ENCODE assay signal across 9 mouse cellular contexts in the genomic region with DNA sequence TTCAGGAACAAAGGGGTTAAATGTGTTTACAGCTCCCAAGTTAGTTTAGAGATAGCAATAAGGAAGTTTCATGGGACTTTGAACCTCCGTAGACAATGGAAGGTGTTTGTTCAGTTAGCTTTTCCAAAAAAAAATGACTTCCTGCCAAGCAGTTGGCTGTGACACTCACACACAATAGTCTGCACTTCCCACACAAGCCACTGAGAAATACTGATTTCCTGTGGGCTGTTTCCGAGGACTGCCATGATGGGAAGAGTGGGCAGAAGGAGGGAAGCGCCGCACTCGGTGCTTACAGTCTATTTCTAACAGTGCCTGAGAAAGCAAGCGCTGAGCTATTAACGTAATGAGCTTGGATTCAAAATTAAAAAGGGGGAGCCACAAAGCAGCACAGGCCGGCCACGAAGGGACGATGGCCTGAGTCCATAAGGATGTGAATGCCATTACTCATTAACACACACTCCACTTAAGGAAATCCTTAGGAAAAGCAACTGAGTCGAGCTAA.
DNase-seq lines count a peak whose midpoint lies in the region; ATAC-seq lines count a peak whose summit lies in the region.
"Had no signal": no experiment of that assay in that cellular context is flagged by ENCODE, and none has a peak within 500 bp of the region (broad histone marks: within the 10 kb centered on the region; RNA-seq: fewer than 3 reads in every experiment).

No protein-coding gene starts in this region.

- H3K27me3 ChIP-seq in forebrain, embryonic 14.5 days (replicated peaks; ENCODE audit: control insufficient read depth, insufficient read depth, low read length) = no peaks in the 10 kb centered on the region
- H3K27me3 ChIP-seq in forebrain, embryonic 10.5 days (ENCODE audit: poor library complexity, severe bottlenecking) = no peaks in the 10 kb centered on the region
- H3K27me3 ChIP-seq in intestine, embryonic 14.5 days (replicated peaks; ENCODE audit: control insufficient read depth, insufficient read depth, low read length) = no peaks in the 10 kb centered on the region
- no peaks in the 10 kb centered on the region for H3K27me3 ChIP-seq in midbrain, embryonic 15.5 days (replicated peaks)
- H3K27me3 ChIP-seq: CH12.LX had no signal

- H3K4me1 ChIP-seq in forebrain, embryonic 14.5 days (ENCODE audit: control insufficient read depth, insufficient read depth, low read length) = no peaks in the 10 kb centered on the region
- no peaks in the 10 kb centered on the region for H3K4me1 ChIP-seq in forebrain, embryonic 10.5 days
- no peaks in the 10 kb centered on the region for H3K4me1 ChIP-seq in intestine, embryonic 14.5 days (replicated peaks; ENCODE audit: control insufficient read depth, insufficient read depth, low read length)
- no peaks in the 10 kb centered on the region for H3K4me1 ChIP-seq in midbrain, embryonic 15.5 days

- H3K9ac ChIP-seq in forebrain, embryonic 14.5 days (ENCODE audit: low read length) = no peak overlapping the region
- no peak overlapping the region for H3K9ac ChIP-seq in intestine, embryonic 14.5 days (ENCODE audit: low read length)
- no peak overlapping the region for H3K9ac ChIP-seq in midbrain, embryonic 15.5 days

- no peak overlapping the region for H3K4me2 ChIP-seq in forebrain, embryonic 14.5 days (ENCODE audit: low read length)
- H3K4me2 ChIP-seq in intestine, embryonic 14.5 days (ENCODE audit: low read length) = no peak overlapping the region
- H3K4me2 ChIP-seq in midbrain, embryonic 15.5 days = no peak overlapping the region

- H3K4me3 ChIP-seq in forebrain, embryonic 14.5 days (ENCODE audit: low read depth, low read length) = no peak overlapping the region
- no peak overlapping the region for H3K4me3 ChIP-seq in forebrain, embryonic 10.5 days
- H3K4me3 ChIP-seq in intestine, embryonic 14.5 days (ENCODE audit: low read depth, low read length) = no peak overlapping the region
- H3K4me3 ChIP-seq in midbrain, embryonic 15.5 days = no peak overlapping the region

- H3K27ac ChIP-seq in forebrain, embryonic 14.5 days (ENCODE audit: low read depth, low read length) = no peak overlapping the region
- H3K27ac ChIP-seq in forebrain, embryonic 10.5 days = no peak overlapping the region
- peak overlapping the region; percentile 34; the same call in 1 of the 2 replicates for H3K27ac ChIP-seq in intestine, embryonic 14.5 days (ENCODE audit: low read depth)
- H3K27ac ChIP-seq in midbrain, embryonic 15.5 days = no peak overlapping the region

- WGBS in forebrain, embryonic 14.5 days = 57% methylated on average over 11 of the region's 11 CpGs
- WGBS in forebrain, embryonic 10.5 days = 79% methylated on average over 11 of the region's 11 CpGs
- 61% methylated on average over 11 of the region's 11 CpGs for WGBS in intestine, embryonic 14.5 days
- 80% methylated on average over 11 of the region's 11 CpGs for WGBS in midbrain, embryonic 15.5 days

- H3K9me3 ChIP-seq in forebrain, embryonic 14.5 days (replicated peaks; ENCODE audit: control insufficient read depth, low read length) = no peaks in the 10 kb centered on the region
- no peaks in the 10 kb centered on the region for H3K9me3 ChIP-seq in forebrain, embryonic 10.5 days
- H3K9me3 ChIP-seq in intestine, embryonic 14.5 days (ENCODE audit: control insufficient read depth, low read length) = no peaks in the 10 kb centered on the region
- H3K9me3 ChIP-seq in midbrain, embryonic 15.5 days = no peaks in the 10 kb centered on the region

- H3K36me3 ChIP-seq in forebrain, embryonic 14.5 days (ENCODE audit: control insufficient read depth, insufficient read depth, low read length) = no peaks in the 10 kb centered on the region
- no peaks in the 10 kb centered on the region for H3K36me3 ChIP-seq in forebrain, embryonic 10.5 days (replicated peaks)
- no peaks in the 10 kb centered on the region for H3K36me3 ChIP-seq in intestine, embryonic 14.5 days (ENCODE audit: control insufficient read depth, insufficient read depth, low read length)
- H3K36me3 ChIP-seq in midbrain, embryonic 15.5 days (replicated peaks) = no peaks in the 10 kb centered on the region

- peak; percentile 39 for DNase-seq in forebrain, embryonic 14.5 days (ENCODE audit: low spot score)
- no peak for DNase-seq in forebrain, embryonic 10.5 days (ENCODE audit: extremely low spot score, low spot score)
- no peak for DNase-seq in intestine, embryonic 14.5 days (ENCODE audit: low spot score)
- DNase-seq in left cerebral cortex, adult 18-20 months (ENCODE audit: low spot score in 2 of 2) = peak; percentile 34 to 65
- DNase-seq in ovary, postnatal 36 days (ENCODE audit: low spot score) = no peak
- no peak for DNase-seq in cerebellum, adult 9-10 months

- ATAC-seq in forebrain, embryonic 14.5 days = no peak
- ATAC-seq in frontal cortex, adult (ENCODE audit: low TSS enrichment) = peak; percentile 97
- ATAC-seq in intestine, embryonic 14.5 days (replicated peaks; ENCODE audit: low FRiP score, low TSS enrichment, low read depth) = peak; percentile 74
- ATAC-seq in midbrain, embryonic 15.5 days (replicated peaks) = no peak

Comparison
In these comparisons a context has a peak if more than half of its experiments do, and no peak if none do; other contexts are left out.
1. DNase-seq: peak in forebrain, embryonic 14.5 days (single experiment) and left cerebral cortex, adult 18-20 months (2 of 2); none in forebrain, embryonic 10.5 days (single experiment), intestine, embryonic 14.5 days (single experiment), ovary, postnatal 36 days (single experiment) and cerebellum, adult 9-10 months (single experiment).
2. ATAC-seq: peak in frontal cortex, adult (single experiment) and intestine, embryonic 14.5 days (single experiment); none in forebrain, embryonic 14.5 days (single experiment) and midbrain, embryonic 15.5 days (single experiment).